Mouse (Mus musculus) megakaryocyte, embryonic 14.5 days (primary cell): ENCODE data around the gene Mbtps2.

Source experiments
- FLI1 ChIP-seq: IDR thresholded peaks from 2 replicates; pipeline ENCODE4 v1.6.1; 2012; ENCODE audit warnings: low read length, inconsistent platforms, mixed read lengths
- GATA1 ChIP-seq: IDR thresholded peaks from 3 replicates; pipeline ENCODE4 v1.6.1; 2012; ENCODE audit warnings: mixed read lengths, low read length, inconsistent platforms, borderline replicate concordance

DNA sequence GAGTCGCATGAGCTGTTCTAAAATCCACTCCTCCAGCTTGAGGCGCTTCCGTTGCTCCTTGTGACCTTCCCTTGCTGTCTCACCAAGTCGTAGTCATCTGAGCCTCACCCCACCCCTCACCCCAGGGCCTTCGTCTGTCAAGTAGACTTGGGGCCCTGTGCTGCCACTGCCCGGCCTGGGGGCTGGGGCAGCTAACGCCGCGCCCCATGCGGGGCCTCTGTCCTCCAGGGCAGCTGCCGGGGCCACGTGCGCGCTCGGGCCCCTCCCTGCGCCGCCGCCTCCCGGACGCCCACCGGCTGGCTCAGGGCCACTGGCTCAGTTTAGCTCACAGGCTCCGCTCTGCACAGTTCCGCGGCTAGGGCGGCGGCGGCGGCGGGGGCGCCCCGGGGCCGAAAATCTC is 14.4 kb upstream of the Mbtps2 start:
- no peak for TF ChIP-seq GATA1
- TF ChIP-seq FLI1, result no peak
